Mouse (Mus musculus) heart, embryonic 10.5 days (tissue): ENCODE measurements at regions not wholly inside any gene's neighbourhood (a gene's known extent, or its start where the extent isn't known, plus 50 kb on each side); places are given as distances from the start of the nearest gene placed in this dataset.

Experiments used
- DNase-seq: peaks from one replicate; pipeline ENCODE4 v3.0.0-alpha.2; 2017; ENCODE audit warnings: low spot score
- H3K27ac ChIP-seq: fragments of 300-500 bp; sonication (generic); 2 replicates; pipeline ENCODE4 v1.5.1; 2016; ENCODE audit warnings: mild to moderate bottlenecking
- H3K27me3 ChIP-seq: fragments of 300-500 bp; sonication (generic); 2 replicates; pipeline ENCODE4 v1.6.1; 2016; ENCODE audit warnings: mild to moderate bottlenecking; ENCODE audit not compliant: poor library complexity, insufficient read depth, severe bottlenecking
- H3K36me3 ChIP-seq: fragments of 300-500 bp; sonication (generic); 2 replicates; pipeline ENCODE4 v1.6.1; 2016; ENCODE audit warnings: mild to moderate bottlenecking, moderate library complexity
- H3K4me1 ChIP-seq: fragments of 300-500 bp; sonication (generic); 2 replicates; pipeline ENCODE4 v1.6.1; 2016; ENCODE audit warnings: mild to moderate bottlenecking
- H3K4me3 ChIP-seq: fragments of 300-500 bp; sonication (generic); 2 replicates; pipeline ENCODE4 v1.5.1; 2016; ENCODE audit warnings: mild to moderate bottlenecking, moderate library complexity
- H3K9me3 ChIP-seq: fragments of 300-500 bp; sonication (generic); 2 replicates; pipeline ENCODE4 v1.6.1; 2016; ENCODE audit warnings: mild to moderate bottlenecking, moderate library complexity
- WGBS: fragments of 180-500 bp; shearing (Covaris S2); methylation state at CpG from one replicate; pipeline ENCODE4 v1.1.7; 2016; 5-methylcytosine and 5-hydroxymethylcytosine counted together

GRCm38 (mm10) chrX:61119499-61119898, 65.9 kb downstream of the Cdr1 start:
- H3K27me3 ChIP-seq: no peaks in the 10 kb centered on the region
- H3K9me3 ChIP-seq: no peaks in the 10 kb centered on the region
- no peak overlapping the region for H3K27ac ChIP-seq
- H3K36me3 ChIP-seq: no peaks in the 10 kb centered on the region
- no peak overlapping the region for H3K4me3 ChIP-seq
- DNase-seq: peak; percentile 71
- H3K4me1 ChIP-seq: no peaks in the 10 kb centered on the region
- 26% methylated on average over 6 of the region's 6 CpGs for WGBS

DNA sequence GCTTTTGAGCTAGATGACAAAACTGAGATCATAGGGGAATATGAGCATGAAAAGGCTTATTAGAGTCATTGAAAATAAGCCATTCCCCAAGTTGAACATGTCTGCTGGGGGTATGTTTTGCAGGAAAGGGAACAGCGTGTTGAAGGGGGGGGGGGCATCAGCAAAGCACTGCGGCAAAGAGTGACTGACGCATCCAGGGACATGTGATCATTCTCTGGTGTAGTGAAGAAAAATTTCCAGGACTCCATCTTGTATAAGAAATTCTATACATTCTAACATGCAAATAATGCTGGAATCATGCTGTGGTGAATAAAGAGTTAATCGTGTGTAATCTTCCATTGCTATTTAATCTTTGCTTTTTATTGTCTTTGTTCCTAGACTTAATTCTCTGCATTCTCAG, 68.0 kb downstream of the Cdr1 start:
- no peaks in the 10 kb centered on the region for H3K27me3 ChIP-seq
- H3K36me3 ChIP-seq: no peaks in the 10 kb centered on the region
- WGBS: 84% methylated on average over 4 of the region's 4 CpGs
- H3K4me1 ChIP-seq: no peaks in the 10 kb centered on the region
- H3K4me3 ChIP-seq: no peak overlapping the region
- H3K27ac ChIP-seq: no peak overlapping the region
- no peaks in the 10 kb centered on the region for H3K9me3 ChIP-seq
- DNase-seq: no peak

DNA sequence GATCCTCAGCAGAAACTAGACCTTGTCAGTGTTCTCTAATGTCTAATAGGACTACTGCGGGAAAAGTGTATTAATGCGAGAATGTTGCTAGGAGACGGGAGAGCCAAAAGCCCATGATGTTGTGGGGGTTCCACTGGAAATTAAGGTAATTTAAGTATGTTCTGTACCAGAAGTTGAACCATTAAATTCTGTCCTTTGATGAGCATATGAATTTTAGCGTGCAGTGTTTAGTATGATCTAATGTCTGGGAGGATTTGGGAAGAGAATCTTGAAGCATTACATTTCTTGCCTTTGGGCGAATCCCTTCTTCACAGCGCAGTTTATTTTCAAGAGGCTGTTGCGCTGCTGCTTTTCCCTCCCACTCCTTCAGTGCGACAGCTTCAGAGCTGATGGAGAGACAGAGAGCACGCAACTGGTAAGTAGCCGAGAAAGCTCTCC, 69.3 kb downstream of the Cdr1 start:
- no peak for DNase-seq
- no peaks in the 10 kb centered on the region for H3K4me1 ChIP-seq
- H3K27ac ChIP-seq: no peak overlapping the region
- WGBS: 45% methylated on average over 10 of the region's 10 CpGs
- H3K36me3 ChIP-seq: no peaks in the 10 kb centered on the region
- no peaks in the 10 kb centered on the region for H3K9me3 ChIP-seq
- H3K27me3 ChIP-seq: no peaks in the 10 kb centered on the region
- H3K4me3 ChIP-seq: no peak overlapping the region
